Comparison of ENCODE assay signal across 7 mouse cellular contexts in genomic region chr9:96437805-96438333, GRCm38 (mm10). TPM values are rescaled to one million over a fixed set of nuclear protein-coding genes. Genes with fewer than 3 reads are reported as not detected.
A peak's percentile ranks its signal among the peaks of the same experiment; 100 is the strongest.
DNase-seq lines count a peak whose midpoint lies in the region; ATAC-seq lines count a peak whose summit lies in the region.

No protein-coding gene starts in this region.

- H3K27ac ChIP-seq in intestine, embryonic 15.5 days, result peak overlapping the region; percentile 70
- H3K27ac ChIP-seq in midbrain, embryonic 15.5 days, result peak overlapping the region; percentile 75

- DNase-seq in adrenal gland, postnatal 10 days, result peak; percentile 80
- peak; percentile 44 for DNase-seq in liver
- DNase-seq in spleen, postnatal 36 days (ENCODE audit: low spot score in 2 of 2), result peak; percentile 70 to 72

- H3K27me3 ChIP-seq in intestine, embryonic 15.5 days (replicated peaks), result no peaks in the 10 kb centered on the region
- no peaks in the 10 kb centered on the region for H3K27me3 ChIP-seq in midbrain, embryonic 15.5 days (replicated peaks)

- 1% methylated on average over 25 of the region's 25 CpGs for WGBS in intestine, embryonic 15.5 days
- WGBS in midbrain, embryonic 15.5 days, result under 1% methylated on average over 25 of the region's 25 CpGs

- peak overlapping the region; percentile 50 for H3K9ac ChIP-seq in intestine, embryonic 15.5 days
- peak overlapping the region; percentile 53 for H3K9ac ChIP-seq in midbrain, embryonic 15.5 days

- H3K4me1 ChIP-seq in intestine, embryonic 15.5 days (replicated peaks), result peaks cover 15% of the 10 kb centered on the region
- H3K4me1 ChIP-seq in midbrain, embryonic 15.5 days, result peaks cover 23% of the 10 kb centered on the region

- H3K36me3 ChIP-seq in intestine, embryonic 15.5 days, result no peaks in the 10 kb centered on the region
- H3K36me3 ChIP-seq in midbrain, embryonic 15.5 days (replicated peaks), result no peaks in the 10 kb centered on the region

- H3K9me3 ChIP-seq in intestine, embryonic 15.5 days, result no peaks in the 10 kb centered on the region
- H3K9me3 ChIP-seq in midbrain, embryonic 15.5 days, result no peaks in the 10 kb centered on the region

- peak; percentile 80 for ATAC-seq in common myeloid progenitor, adult 5-6 weeks (replicated peaks; ENCODE audit: low read depth, poor library complexity, severe bottlenecking)
- peak; percentile 81 for ATAC-seq in granulocyte monocyte progenitor cell, adult 5-6 weeks (replicated peaks; ENCODE audit: poor library complexity, severe bottlenecking)
- peak; percentile 73 for ATAC-seq in intestine, embryonic 15.5 days
- peak; percentile 75 for ATAC-seq in midbrain, embryonic 15.5 days (replicated peaks)

- peak overlapping the region; percentile 89 for H3K4me2 ChIP-seq in intestine, embryonic 15.5 days (replicated peaks)
- peak overlapping the region; percentile 71 for H3K4me2 ChIP-seq in midbrain, embryonic 15.5 days

- peak overlapping the region; percentile 41 for H3K4me3 ChIP-seq in intestine, embryonic 15.5 days (replicated peaks)
- H3K4me3 ChIP-seq in midbrain, embryonic 15.5 days, result peak overlapping the region; percentile 38

RNA-seq across cellular contexts. Expression of gene Rnf7, which starts 40.6 kb away (rescaled TPM):
- 10 to 100 TPM; 72.7 to 86.6 TPM for total RNA-seq in adrenal gland, postnatal 10 days (2021)
- 43.0 and 54.9 TPM in 2 replicates for total RNA-seq in common myeloid progenitor, adult 5-6 weeks (2017)
- total RNA-seq in granulocyte monocyte progenitor cell, adult 5-6 weeks (2014; fragmentation: Nextera tagmentation), result 109 and 110 TPM in 2 replicates
- total RNA-seq in granulocyte monocyte progenitor cell, adult 5-6 weeks (2017), result 53.9 and 72.0 TPM in 2 replicates
- 169 and 183 TPM in 2 replicates for polyA plus RNA-seq in intestine, embryonic 15.5 days (2015; fragmentation: Nextera tagmentation; extraction: Ambion mirVana)
- polyA plus RNA-seq in midbrain, embryonic 15.5 days (2015; fragmentation: Nextera tagmentation; extraction: Ambion mirVana), result 196 and 201 TPM in 2 replicates

Comparison
In these comparisons a context has a peak if more than half of its experiments do, and no peak if none do; other contexts are left out.
1. Peak in every context shown above with its lines: DNase-seq, ATAC-seq, H3K4me3 ChIP-seq and H3K27ac ChIP-seq.